Mouse (Mus musculus): ENCODE results near the gene Smtnl2. TPM values are rescaled to one million over a fixed set of nuclear protein-coding genes. Genes with fewer than 3 reads are reported as not detected.

Smtnl2 gene
- polyA plus RNA-seq, 1 experiment: 24.3 TPM

- Histone ChIP-seq H3K36me3 (ENCODE audit: control insufficient read depth, insufficient read depth, low read length, poor library complexity, severe bottlenecking) (peaks cover 4% of the 10 kb centered on the region; the same call in 1 of the 2 replicates), H3K9ac (ENCODE audit: low read depth, poor library complexity, severe bottlenecking) (no peak overlapping the region), H3K9me3 (replicated peaks; ENCODE audit: control insufficient read depth, insufficient read depth, low read length, poor library complexity, severe bottlenecking) (no peaks in the 10 kb centered on the region), H3K4me1 (ENCODE audit: control insufficient read depth, insufficient read depth, low read length) (peaks cover 4% of the 10 kb centered on the region), H3K27ac (ENCODE audit: insufficient read depth, low read length) (no peak overlapping the region), H3K27me3 (ENCODE audit: control insufficient read depth, insufficient read depth, low read length, poor library complexity, severe bottlenecking) (no peaks in the 10 kb centered on the region), H3K4me3 (ENCODE audit: low read depth, low read length) (no peak overlapping the region)
- TF ChIP-seq CTCF (IDR thresholded peaks at IDR 0.05; ENCODE audit: low read depth, low read length) (no peak), EP300 (IDR thresholded peaks at IDR 0.05; ENCODE audit: insufficient read depth, low read depth, low read length) (no peak), POLR2A (IDR thresholded peaks at IDR 0.05; ENCODE audit: insufficient read depth, low read length) (no peak)
These were observed 16.8 kb downstream of the Smtnl2 start for GRCm38 (mm10) chr11:72394694-72395093.

- Histone ChIP-seq H3K4me3 (ENCODE audit: low read depth, low read length) (no peak overlapping the region), H3K27me3 (ENCODE audit: control insufficient read depth, insufficient read depth, low read length, poor library complexity, severe bottlenecking) (no peaks in the 10 kb centered on the region), H3K36me3 (ENCODE audit: control insufficient read depth, insufficient read depth, low read length, poor library complexity, severe bottlenecking) (peaks cover 2% of the 10 kb centered on the region; the same call in 1 of the 2 replicates), H3K9ac (ENCODE audit: low read depth, poor library complexity, severe bottlenecking) (no peak overlapping the region), H3K27ac (ENCODE audit: insufficient read depth, low read length) (no peak overlapping the region), H3K4me1 (ENCODE audit: control insufficient read depth, insufficient read depth, low read length) (no peaks in the 10 kb centered on the region), H3K9me3 (replicated peaks; ENCODE audit: control insufficient read depth, insufficient read depth, low read length, poor library complexity, severe bottlenecking) (no peaks in the 10 kb centered on the region)
- TF ChIP-seq EP300 (IDR thresholded peaks at IDR 0.05; ENCODE audit: insufficient read depth, low read depth, low read length) (no peak), POLR2A (IDR thresholded peaks at IDR 0.05; ENCODE audit: insufficient read depth, low read length) (no peak), CTCF (IDR thresholded peaks at IDR 0.05; ENCODE audit: low read depth, low read length) (no peak)
These were observed 17.8 kb downstream of the Smtnl2 start for GRCm38 (mm10) chr11:72393669-72394068.

GRCm38 (mm10) chr11:72393243-72393642 lies 18.3 kb downstream of the Smtnl2 start:
- peaks cover 2% of the 10 kb centered on the region; the same call in 1 of the 2 replicates for H3K36me3 ChIP-seq (ENCODE audit: control insufficient read depth, insufficient read depth, low read length, poor library complexity, severe bottlenecking)
- TF ChIP-seq POLR2A (IDR thresholded peaks at IDR 0.05; ENCODE audit: insufficient read depth, low read length) (no peak), EP300 (IDR thresholded peaks at IDR 0.05; ENCODE audit: insufficient read depth, low read depth, low read length) (no peak), CTCF (IDR thresholded peaks at IDR 0.05; ENCODE audit: low read depth, low read length) (no peak)

GRCm38 (mm10) chr11:72391181-72391580 lies 20.3 kb downstream of the Smtnl2 start:
- Histone ChIP-seq H3K4me1 (ENCODE audit: control insufficient read depth, insufficient read depth, low read length) (no peaks in the 10 kb centered on the region), H3K27ac (ENCODE audit: insufficient read depth, low read length) (no peak overlapping the region), H3K27me3 (ENCODE audit: control insufficient read depth, insufficient read depth, low read length, poor library complexity, severe bottlenecking) (no peaks in the 10 kb centered on the region), H3K36me3 (ENCODE audit: control insufficient read depth, insufficient read depth, low read length, poor library complexity, severe bottlenecking) (peaks cover 2% of the 10 kb centered on the region; the same call in 1 of the 2 replicates), H3K9me3 (replicated peaks; ENCODE audit: control insufficient read depth, insufficient read depth, low read length, poor library complexity, severe bottlenecking) (no peaks in the 10 kb centered on the region), H3K4me3 (ENCODE audit: low read depth, low read length) (no peak overlapping the region), H3K9ac (ENCODE audit: low read depth, poor library complexity, severe bottlenecking) (no peak overlapping the region)
- TF ChIP-seq POLR2A (IDR thresholded peaks at IDR 0.05; ENCODE audit: insufficient read depth, low read length) (no peak), EP300 (IDR thresholded peaks at IDR 0.05; ENCODE audit: insufficient read depth, low read depth, low read length) (no peak), CTCF (IDR thresholded peaks at IDR 0.05; ENCODE audit: low read depth, low read length) (no peak)

More at GRCm38 (mm10) chr11:72393243-72393642, 18.3 kb downstream of the Smtnl2 start:
- H3K27me3 ChIP-seq (ENCODE audit: control insufficient read depth, insufficient read depth, low read length, poor library complexity, severe bottlenecking): no peaks in the 10 kb centered on the region
- H3K9ac ChIP-seq (ENCODE audit: low read depth, poor library complexity, severe bottlenecking): no peak overlapping the region
- H3K9me3 ChIP-seq (replicated peaks; ENCODE audit: control insufficient read depth, insufficient read depth, low read length, poor library complexity, severe bottlenecking): no peaks in the 10 kb centered on the region
- H3K4me3 ChIP-seq (ENCODE audit: low read depth, low read length): no peak overlapping the region
- no peak overlapping the region for H3K27ac ChIP-seq (ENCODE audit: insufficient read depth, low read length)
- no peaks in the 10 kb centered on the region for H3K4me1 ChIP-seq (ENCODE audit: control insufficient read depth, insufficient read depth, low read length)

- Histone ChIP-seq H3K27me3 (ENCODE audit: control insufficient read depth, insufficient read depth, low read length, poor library complexity, severe bottlenecking) (no peaks in the 10 kb centered on the region), H3K4me3 (ENCODE audit: low read depth, low read length) (no peak overlapping the region), H3K9me3 (replicated peaks; ENCODE audit: control insufficient read depth, insufficient read depth, low read length, poor library complexity, severe bottlenecking) (no peaks in the 10 kb centered on the region), H3K27ac (ENCODE audit: insufficient read depth, low read length) (no peak overlapping the region), H3K9ac (ENCODE audit: low read depth, poor library complexity, severe bottlenecking) (no peak overlapping the region), H3K36me3 (ENCODE audit: control insufficient read depth, insufficient read depth, low read length, poor library complexity, severe bottlenecking) (peaks cover 2% of the 10 kb centered on the region; the same call in 1 of the 2 replicates), H3K4me1 (ENCODE audit: control insufficient read depth, insufficient read depth, low read length) (no peaks in the 10 kb centered on the region)
- TF ChIP-seq CTCF (IDR thresholded peaks at IDR 0.05; ENCODE audit: low read depth, low read length) (no peak), POLR2A (IDR thresholded peaks at IDR 0.05; ENCODE audit: insufficient read depth, low read length) (no peak), EP300 (IDR thresholded peaks at IDR 0.05; ENCODE audit: insufficient read depth, low read depth, low read length) (no peak)
These were observed 21.9 kb downstream of the Smtnl2 start for GRCm38 (mm10) chr11:72389407-72390142.

GRCm38 (mm10) chr11:72388113-72388529 lies 23.4 kb downstream of the Smtnl2 start:
- Histone ChIP-seq H3K9me3 (replicated peaks; ENCODE audit: control insufficient read depth, insufficient read depth, low read length, poor library complexity, severe bottlenecking) (no peaks in the 10 kb centered on the region), H3K27ac (ENCODE audit: insufficient read depth, low read length) (no peak overlapping the region), H3K9ac (ENCODE audit: low read depth, poor library complexity, severe bottlenecking) (no peak overlapping the region), H3K27me3 (ENCODE audit: control insufficient read depth, insufficient read depth, low read length, poor library complexity, severe bottlenecking) (no peaks in the 10 kb centered on the region), H3K4me1 (ENCODE audit: control insufficient read depth, insufficient read depth, low read length) (no peaks in the 10 kb centered on the region), H3K36me3 (ENCODE audit: control insufficient read depth, insufficient read depth, low read length, poor library complexity, severe bottlenecking) (peaks cover 2% of the 10 kb centered on the region; the same call in 1 of the 2 replicates), H3K4me3 (ENCODE audit: low read depth, low read length) (no peak overlapping the region)
- TF ChIP-seq EP300 (IDR thresholded peaks at IDR 0.05; ENCODE audit: insufficient read depth, low read depth, low read length) (no peak), CTCF (IDR thresholded peaks at IDR 0.05; ENCODE audit: low read depth, low read length) (no peak), POLR2A (IDR thresholded peaks at IDR 0.05; ENCODE audit: insufficient read depth, low read length) (no peak)

Measured in ES-Bruce4 (cell line).